ENCODE assay signal across 10 mouse cellular contexts in the genomic region with DNA sequence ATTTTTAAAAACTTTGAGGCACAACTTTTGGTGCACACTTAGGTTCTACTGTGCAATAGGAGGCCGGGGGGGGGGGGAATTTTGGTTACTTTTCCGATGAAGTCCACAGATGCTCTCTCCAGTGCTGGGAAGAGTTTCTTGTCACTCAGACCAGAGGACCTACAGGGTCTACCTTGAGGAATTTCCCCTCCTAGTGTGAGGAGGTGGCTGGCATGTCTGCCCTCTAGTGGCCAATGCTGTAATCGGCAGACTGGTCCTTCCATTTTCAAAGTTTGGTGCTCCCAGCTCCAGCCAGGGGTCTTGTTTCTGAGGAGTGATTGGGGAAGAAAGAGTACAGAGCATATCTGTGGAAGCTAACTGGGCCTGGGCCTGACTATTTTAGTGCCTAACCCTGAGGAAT.
DNase-seq lines count a peak whose midpoint lies in the region; ATAC-seq and TF ChIP-seq lines count a peak whose summit lies in the region.
"Had no signal": no experiment of that assay in that cellular context is flagged by ENCODE, and none has a peak within 500 bp of the region (broad histone marks: within the 10 kb centered on the region; RNA-seq: fewer than 3 reads in every experiment).

No protein-coding gene starts in this region.

- no peak for TF ChIP-seq POLR2A in olfactory bulb, adult 2 months (IDR thresholded peaks at IDR 0.05; ENCODE audit: insufficient read depth, low read depth, low read length)

- no peak overlapping the region for H3K27ac ChIP-seq in kidney, postnatal 0 days
- H3K27ac ChIP-seq in olfactory bulb, adult 2 months (ENCODE audit: insufficient read depth, low read depth, low read length), result no peak overlapping the region
- H3K27ac ChIP-seq: liver, embryonic 15.5 days; stomach, embryonic 15.5 days had no signal

- no peaks in the 10 kb centered on the region for H3K4me1 ChIP-seq in kidney, postnatal 0 days (replicated peaks; ENCODE audit: insufficient read depth, low read length)
- no peaks in the 10 kb centered on the region for H3K4me1 ChIP-seq in olfactory bulb, adult 2 months (ENCODE audit: control insufficient read depth, insufficient read depth, low read length)
- H3K4me1 ChIP-seq: liver, embryonic 15.5 days; stomach, embryonic 15.5 days had no signal

- no peak overlapping the region for H3K9ac ChIP-seq in kidney, postnatal 0 days (ENCODE audit: low read depth, low read length)
- H3K9ac ChIP-seq: liver, embryonic 15.5 days; stomach, embryonic 15.5 days had no signal

- H3K9me3 ChIP-seq in kidney, postnatal 0 days (replicated peaks; ENCODE audit: low read length), result no peaks in the 10 kb centered on the region
- H3K9me3 ChIP-seq: liver, embryonic 15.5 days; stomach, embryonic 15.5 days had no signal

- DNase-seq in kidney, postnatal 0 days (ENCODE audit: low spot score), result peak; percentile 22
- no peak for DNase-seq in kidney, adult 11 months
- peak; percentile 81 for DNase-seq in ES-CJ7 (ENCODE audit: low read depth, low spot score)
- DNase-seq in adrenal gland, postnatal 10 days, result peak; percentile 43
- peak; percentile 65 for DNase-seq in embryo, embryonic 11 days
- peak; percentile 18 to 22 for DNase-seq in layer of hippocampus, postnatal 14 days (ENCODE audit: low spot score in 2 of 2)
- DNase-seq in urinary bladder, adult 2 months (ENCODE audit: low spot score), result no peak

- WGBS in kidney, postnatal 0 days, result 18% methylated on average over 3 of the region's 3 CpGs
- WGBS in olfactory bulb, adult 2 months, result 14% methylated on average over 3 of the region's 3 CpGs

- no peak overlapping the region for H3K4me2 ChIP-seq in kidney, postnatal 0 days (ENCODE audit: low read length)
- H3K4me2 ChIP-seq: liver, embryonic 15.5 days; stomach, embryonic 15.5 days had no signal

- TF ChIP-seq CTCF in kidney, postnatal 0 days (IDR thresholded peaks at IDR 0.05; ENCODE audit: low read depth), result peak; percentile 78
- peak; percentile 67 for TF ChIP-seq CTCF in olfactory bulb, adult 2 months (IDR thresholded peaks at IDR 0.05; ENCODE audit: insufficient read depth, low read depth, low read length)

- H3K27me3 ChIP-seq in kidney, postnatal 0 days (ENCODE audit: insufficient read depth, low read length), result no peaks in the 10 kb centered on the region
- H3K27me3 ChIP-seq: liver, embryonic 15.5 days; stomach, embryonic 15.5 days had no signal

- H3K36me3 ChIP-seq in kidney, postnatal 0 days (ENCODE audit: insufficient read depth, low read length), result no peaks in the 10 kb centered on the region
- H3K36me3 ChIP-seq: liver, embryonic 15.5 days; stomach, embryonic 15.5 days had no signal

- H3K4me3 ChIP-seq in kidney, postnatal 0 days (replicated peaks; ENCODE audit: low read depth, low read length), result no peak overlapping the region
- H3K4me3 ChIP-seq in olfactory bulb, adult 2 months (ENCODE audit: insufficient read depth, low read depth, low read length), result no peak overlapping the region
- H3K4me3 ChIP-seq: liver, embryonic 15.5 days; stomach, embryonic 15.5 days had no signal

- no peak for ATAC-seq in kidney, postnatal 0 days (replicated peaks; ENCODE audit: low FRiP score, low read depth)

Comparison
In these comparisons a context has a peak if more than half of its experiments do, and no peak if none do; other contexts are left out.
1. DNase-seq: peak in kidney, postnatal 0 days (single experiment), ES-CJ7 (single experiment), adrenal gland, postnatal 10 days (single experiment), embryo, embryonic 11 days (single experiment) and layer of hippocampus, postnatal 14 days (2 of 2); none in kidney, adult 11 months (single experiment) and urinary bladder, adult 2 months (single experiment).